Mouse (Mus musculus) liver, adult 2 months (tissue): ENCODE data around the gene Ank. TPM values are rescaled to one million over a fixed set of nuclear protein-coding genes. Genes with fewer than 3 reads are reported as not detected.

Experiments used
- DNase-seq: peaks from one replicate; pipeline ENCODE4 v3.0.0-alpha.2; 2011; ENCODE audit warnings: low read depth, low spot score; ENCODE audit errors: extremely low read depth
- H3K27ac ChIP-seq: fragments of 200-500 bp; replicated peaks from 2 replicates; pipeline ENCODE4 v1.5.1; 2012; ENCODE audit warnings: low read depth, mild to moderate bottlenecking, control low read depth, inconsistent platforms, low read length; ENCODE audit not compliant: insufficient read depth
- H3K27me3 ChIP-seq: fragments of 200-500 bp; 2 replicates; pipeline ENCODE4 v1.6.1; 2012; ENCODE audit warnings: mild to moderate bottlenecking, moderate library complexity, low read length, inconsistent platforms; ENCODE audit not compliant: control insufficient read depth, insufficient read depth
- H3K36me3 ChIP-seq: fragments of 200-500 bp; 2 replicates; pipeline ENCODE4 v1.6.1; 2012; ENCODE audit warnings: low read length, inconsistent platforms; ENCODE audit not compliant: control insufficient read depth, insufficient read depth
- H3K4me1 ChIP-seq: fragments of 200-500 bp; 2 replicates; pipeline ENCODE4 v1.6.1; 2011; ENCODE audit warnings: low read length; ENCODE audit not compliant: control insufficient read depth, insufficient read depth
- H3K4me3 ChIP-seq: fragments of 200-500 bp; 2 replicates; pipeline ENCODE4 v1.5.1; 2011; ENCODE audit warnings: low read depth, mild to moderate bottlenecking, control low read depth, low read length, moderate library complexity; ENCODE audit not compliant: insufficient read depth
- H3K79me2 ChIP-seq: fragments of 200-500 bp; 2 replicates; pipeline ENCODE4 v1.6.1; 2012; ENCODE audit warnings: inconsistent platforms, mild to moderate bottlenecking, low read length, moderate library complexity; ENCODE audit not compliant: control insufficient read depth, insufficient read depth
- H3K9ac ChIP-seq: fragments of 200-500 bp; 2 replicates; pipeline ENCODE4 v1.6.1; 2012; ENCODE audit warnings: low read depth, mild to moderate bottlenecking, control low read depth, inconsistent platforms, low read length
- CTCF ChIP-seq: fragments of 200-500 bp; IDR thresholded peaks from 2 replicates; pipeline ENCODE4 v1.5.1; 2011; ENCODE audit warnings: low read depth, low read length, control low read depth
- POLR2A ChIP-seq: fragments of 200-500 bp; IDR thresholded peaks from 2 replicates; pipeline ENCODE4 v1.6.1; 2011; ENCODE audit warnings: low read length, control low read depth; ENCODE audit not compliant: insufficient read depth; ENCODE audit errors: extremely low read depth
- WGBS: fragments of 180-500 bp; shearing (Covaris S2); methylation state at CpG from one replicate; pipeline ENCODE4 v1.1.7; 2018; 5-methylcytosine and 5-hydroxymethylcytosine counted together
- polyA plus RNA-seq: library from polyadenylated mRNA; depleted of rRNA; stranded (reverse); fragments of >200 nt; gene quantifications from 2 replicates; pipeline ENCODE4 v1.2.3, GENCODE M21; 2012
- total RNA-seq: library from RNA; depleted of rRNA; stranded (reverse); fragments of >200 nt; gene quantifications from 2 replicates; pipeline ENCODE4 v1.2.3, GENCODE M21; 2014

Ank gene
- total and polyA plus RNA-seq, 2 experiments: 12.3 to 22.6 TPM

- TF ChIP-seq CTCF: no peak
- no peak for TF ChIP-seq POLR2A
These were observed 143.1 kb downstream of the Ank start for GRCm38 (mm10) chr15:27609554-27609953.

GRCm38 (mm10) chr15:27612533-27613221 lies 146.2 kb downstream of the Ank start:
- 43% methylated on average over 6 of the region's 6 CpGs for WGBS
- peak; percentile 44 for TF ChIP-seq CTCF
- no peak for TF ChIP-seq POLR2A
- peaks cover 63% of the 10 kb centered on the region for H3K36me3 ChIP-seq
- no peak overlapping the region for H3K9ac ChIP-seq
- peak; percentile 72 for DNase-seq
- peaks cover 20% of the 10 kb centered on the region; the same call in 1 of the 2 replicates for H3K79me2 ChIP-seq
- peaks cover 11% of the 10 kb centered on the region for H3K4me1 ChIP-seq
- peak overlapping the region; percentile 27; the same call in 1 of the 2 replicates for H3K27ac ChIP-seq
- no peak overlapping the region for H3K4me3 ChIP-seq
- H3K27me3 ChIP-seq: no peaks in the 10 kb centered on the region

More at GRCm38 (mm10) chr15:27609554-27609953, 143.1 kb downstream of the Ank start:
- peaks cover 60% of the 10 kb centered on the region for H3K36me3 ChIP-seq
- H3K4me1 ChIP-seq: peaks cover 11% of the 10 kb centered on the region
- H3K27me3 ChIP-seq: no peaks in the 10 kb centered on the region
- 76% methylated on average over 4 of the region's 4 CpGs for WGBS
- no peak overlapping the region for H3K4me3 ChIP-seq
- no peak overlapping the region for H3K27ac ChIP-seq
- no peak for DNase-seq
- H3K79me2 ChIP-seq: peaks cover 12% of the 10 kb centered on the region; the same call in 1 of the 2 replicates
- no peak overlapping the region for H3K9ac ChIP-seq

- Histone ChIP-seq H3K79me2 (peaks cover 20% of the 10 kb centered on the region; the same call in 1 of the 2 replicates), H3K4me1 (peaks cover 11% of the 10 kb centered on the region), H3K27me3 (no peaks in the 10 kb centered on the region), H3K27ac (peak overlapping the region; percentile 27; the same call in 1 of the 2 replicates), H3K36me3 (peaks cover 64% of the 10 kb centered on the region), H3K9ac (no peak overlapping the region), H3K4me3 (no peak overlapping the region)
- TF ChIP-seq CTCF (no peak), POLR2A (no peak)
- DNase-seq: peak; percentile 71
- 39% methylated on average over 4 of the region's 4 CpGs for WGBS
These were observed 146.8 kb downstream of the Ank start for GRCm38 (mm10) chr15:27613255-27613654.

GRCm38 (mm10) chr15:27616159-27616558 lies 149.7 kb downstream of the Ank start:
- Histone ChIP-seq H3K4me3 (no peak overlapping the region), H3K27me3 (no peaks in the 10 kb centered on the region), H3K9ac (no peak overlapping the region), H3K4me1 (peaks cover 26% of the 10 kb centered on the region), H3K27ac (no peak overlapping the region), H3K36me3 (peaks cover 54% of the 10 kb centered on the region), H3K79me2 (peaks cover 16% of the 10 kb centered on the region; the same call in 1 of the 2 replicates)
- peak; percentile 53 for DNase-seq
- TF ChIP-seq POLR2A: no peak
- peak; percentile 33 for TF ChIP-seq CTCF
- 7% methylated on average over 4 of the region's 4 CpGs for WGBS

GRCm38 (mm10) chr15:27617227-27617626 lies 150.8 kb downstream of the Ank start:
- Histone ChIP-seq H3K9ac (no peak overlapping the region), H3K27ac (no peak overlapping the region), H3K4me3 (no peak overlapping the region), H3K36me3 (peaks cover 50% of the 10 kb centered on the region), H3K4me1 (peaks cover 30% of the 10 kb centered on the region), H3K27me3 (no peaks in the 10 kb centered on the region), H3K79me2 (peaks cover 14% of the 10 kb centered on the region; the same call in 1 of the 2 replicates)
- 54% methylated on average over 3 of the region's 3 CpGs for WGBS
- TF ChIP-seq CTCF (no peak), POLR2A (no peak)
- peak; percentile 53 for DNase-seq
